Mouse (Mus musculus) left cerebral cortex, adult 11 months (tissue): ENCODE measurements around the gene Spr.
"Not testable (repeated sequence)": the region's sequence is repeated elsewhere in the genome, so short reads cannot be mapped to it uniquely, and the experiment has no call there.

Experiments used
- DNase-seq: peaks from one replicate; pipeline ENCODE4 v3.0.0; 2022; ENCODE audit warnings: low spot score

Spr gene

GRCm38 (mm10) chr6:85132237-85132636 lies 5.3 kb downstream of the Spr start:
- DNase-seq, result not testable (repeated sequence)

GRCm38 (mm10) chr6:85131673-85132072 lies 5.9 kb downstream of the Spr start:
- DNase-seq, result peak; percentile 37

DNA sequence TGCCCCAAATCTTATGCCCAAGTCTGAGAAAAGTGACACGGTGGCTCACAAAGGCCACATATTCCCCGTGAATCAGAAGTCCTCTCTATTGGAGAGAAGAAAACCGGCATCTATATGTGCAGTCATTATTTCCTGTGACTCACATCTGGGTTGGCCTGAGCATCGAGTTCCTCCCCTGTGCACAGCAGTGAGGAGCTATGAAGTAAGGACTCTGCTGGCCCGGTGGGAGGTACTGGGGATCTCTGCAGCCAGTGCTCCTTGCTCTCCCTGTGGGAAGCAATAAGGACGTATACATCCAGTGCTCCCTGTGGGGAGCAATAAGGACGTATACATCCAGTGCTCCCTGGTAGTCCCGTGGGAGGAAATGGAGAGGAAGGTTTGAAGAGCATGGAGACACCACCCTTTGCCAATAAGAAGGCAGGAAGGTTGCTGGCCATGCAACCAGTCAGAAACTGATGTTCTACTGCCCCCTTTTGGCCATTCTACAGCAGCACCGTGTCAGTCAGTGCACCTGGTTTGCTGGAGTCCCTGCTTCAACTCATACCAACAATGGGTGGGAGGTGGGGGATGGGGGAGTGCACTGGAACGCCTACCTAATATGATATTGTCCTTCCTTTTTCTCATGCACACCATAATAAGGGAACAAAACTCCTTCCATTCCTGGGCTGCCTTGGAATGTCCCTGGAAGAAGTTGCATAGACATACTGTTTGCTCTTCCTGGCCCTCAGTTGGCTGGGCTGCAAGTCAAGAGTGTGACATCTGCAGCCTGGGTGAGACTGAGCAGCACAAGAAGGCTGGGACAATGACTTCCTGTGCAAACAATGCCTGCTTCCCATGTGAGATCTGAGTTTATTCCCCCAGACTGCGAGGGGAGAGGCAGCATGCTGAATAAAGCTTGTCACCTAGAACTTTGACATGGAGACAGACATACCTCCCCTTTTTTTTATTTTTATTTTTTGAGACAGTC lies 19.7 kb downstream of the Spr start:
- peak; percentile 39 for DNase-seq

- no peak for DNase-seq
These were observed 32.4 kb downstream of the Spr start for GRCm38 (mm10) chr6:85105033-85105615.

- DNase-seq, result no peak
These were observed 34.2 kb downstream of the Spr start for GRCm38 (mm10) chr6:85103321-85103720.

DNA sequence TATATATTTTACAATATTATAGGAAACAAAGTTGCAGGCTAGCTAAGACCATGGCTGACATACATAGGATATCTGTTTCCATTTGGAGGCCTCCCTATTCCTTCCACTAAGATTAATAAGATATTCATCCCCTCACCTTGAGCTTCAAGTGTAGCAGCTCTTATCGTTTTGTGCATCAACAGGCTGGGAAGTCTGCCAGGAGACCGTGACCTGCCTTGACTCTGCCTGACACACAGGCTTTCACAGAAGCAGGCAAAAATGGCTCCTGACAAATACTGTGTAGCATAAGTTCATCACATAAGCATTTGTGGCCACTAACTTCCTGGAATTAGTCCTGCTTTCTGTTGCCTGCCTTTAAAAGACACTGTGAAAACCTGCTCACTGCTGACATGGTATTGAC lies 41.1 kb downstream of the Spr start:
- no peak for DNase-seq

- no peak for DNase-seq
These were observed 50.1 kb downstream of the Spr start for GRCm38 (mm10) chr6:85087425-85087824.

GRCm38 (mm10) chr6:85086645-85087044 lies 50.9 kb downstream of the Spr start:
- DNase-seq, result no peak
